Mouse (Mus musculus): ENCODE measurements around the gene Tecpr1. TPM values are rescaled to one million over a fixed set of nuclear protein-coding genes. Genes with fewer than 3 reads are reported as not detected.

The Tecpr1 gene
- polyA plus RNA-seq, 1 experiment: 78.4 TPM

DNA sequence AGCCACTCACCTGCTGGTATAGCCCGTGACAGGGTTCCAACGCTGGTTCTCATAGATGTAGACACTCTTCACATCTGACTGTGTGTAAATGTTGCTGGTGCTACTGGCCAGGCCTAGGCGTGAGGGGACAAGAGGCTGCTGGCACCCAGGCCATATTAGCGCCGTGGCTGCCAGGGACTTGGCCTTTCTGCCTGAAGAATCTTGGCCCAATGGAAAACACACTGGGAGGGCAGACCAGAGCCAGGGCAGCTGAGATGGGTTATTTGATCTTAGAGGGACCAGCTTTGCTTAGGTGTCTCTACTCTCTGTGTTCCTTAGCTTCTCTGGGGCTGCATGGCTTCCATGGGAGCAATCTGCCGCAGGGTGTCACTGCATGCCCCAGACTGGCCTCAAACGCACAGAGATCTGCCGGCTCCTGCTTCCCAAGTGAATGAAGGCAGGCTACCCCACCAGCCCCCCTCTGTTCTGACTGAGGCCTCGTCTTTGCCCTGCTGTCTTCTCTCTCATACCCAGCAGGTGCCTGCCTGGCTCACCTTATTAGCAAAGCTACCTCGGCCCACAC is 19.9 kb downstream of the Tecpr1 start:
- no peak for TF ChIP-seq CTCF (IDR thresholded peaks at IDR 0.05; ENCODE audit: extremely low read depth, insufficient read depth, low read length)
- no peak for TF ChIP-seq POLR2A (IDR thresholded peaks at IDR 0.05; ENCODE audit: extremely low read depth, insufficient read depth, low read length)
- no peak overlapping the region for H3K4me3 ChIP-seq (ENCODE audit: insufficient read depth, low read length)
- H3K27ac ChIP-seq (ENCODE audit: insufficient read depth, low read length): no peak overlapping the region
- no peaks in the 10 kb centered on the region for H3K4me1 ChIP-seq (ENCODE audit: control insufficient read depth, insufficient read depth, low read length)

GRCm38 (mm10) chr5:144202430-144202829 is 21.0 kb downstream of the Tecpr1 start:
- no peak overlapping the region for H3K27ac ChIP-seq (ENCODE audit: insufficient read depth, low read length)
- no peak for TF ChIP-seq CTCF (IDR thresholded peaks at IDR 0.05; ENCODE audit: extremely low read depth, insufficient read depth, low read length)
- H3K4me1 ChIP-seq (ENCODE audit: control insufficient read depth, insufficient read depth, low read length): no peaks in the 10 kb centered on the region
- H3K4me3 ChIP-seq (ENCODE audit: insufficient read depth, low read length): no peak overlapping the region

DNA sequence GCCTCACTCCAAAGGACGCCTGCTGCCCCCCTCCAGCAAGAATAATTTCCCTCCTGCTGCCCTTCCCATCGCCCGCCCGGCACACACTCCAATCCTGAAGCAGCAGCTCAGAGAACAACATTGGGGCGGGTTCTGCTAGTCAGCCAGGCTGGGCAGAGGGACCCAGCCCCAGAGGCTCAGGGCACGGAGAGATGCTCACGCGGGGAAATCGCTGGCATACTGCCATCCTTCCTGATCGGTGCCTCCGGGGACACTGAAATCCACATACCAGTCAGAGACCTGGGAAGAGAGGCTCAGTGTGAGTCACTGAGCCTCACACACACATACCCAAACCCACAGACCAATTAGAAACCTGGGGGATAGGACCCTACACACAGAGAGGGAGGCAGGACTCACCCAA is 22.8 kb downstream of the Tecpr1 start:
- TF ChIP-seq CTCF (IDR thresholded peaks at IDR 0.05; ENCODE audit: extremely low read depth, insufficient read depth, low read length) (no peak), POLR2A (IDR thresholded peaks at IDR 0.05; ENCODE audit: extremely low read depth, insufficient read depth, low read length) (no peak)
- Histone ChIP-seq H3K4me1 (ENCODE audit: control insufficient read depth, insufficient read depth, low read length) (no peaks in the 10 kb centered on the region), H3K27ac (ENCODE audit: insufficient read depth, low read length) (no peak overlapping the region), H3K4me3 (ENCODE audit: insufficient read depth, low read length) (no peak overlapping the region)

DNA sequence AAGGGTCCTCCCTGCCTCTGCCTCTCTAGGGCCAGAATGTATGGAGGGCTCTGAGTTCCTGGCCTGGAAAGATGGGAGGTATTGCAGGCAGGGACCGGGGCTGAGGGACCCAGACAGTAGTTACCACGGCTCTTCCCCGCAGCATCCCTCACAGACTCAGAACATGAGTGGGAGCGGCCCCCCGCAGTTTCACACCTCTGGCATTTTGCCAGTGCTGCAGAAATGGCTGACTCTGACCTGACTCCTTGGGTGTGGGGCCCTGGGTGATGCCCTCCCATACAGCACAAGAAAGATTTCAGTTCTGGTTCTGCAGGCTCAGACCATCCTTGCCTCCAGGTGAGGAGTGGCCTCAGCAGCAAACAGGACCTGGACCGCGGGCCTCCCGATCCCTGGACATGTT is 27.8 kb downstream of the Tecpr1 start:
- Histone ChIP-seq H3K4me1 (ENCODE audit: control insufficient read depth, insufficient read depth, low read length) (no peaks in the 10 kb centered on the region), H3K4me3 (ENCODE audit: insufficient read depth, low read length) (no peak overlapping the region), H3K27ac (ENCODE audit: insufficient read depth, low read length) (no peak overlapping the region)
- TF ChIP-seq POLR2A (IDR thresholded peaks at IDR 0.05; ENCODE audit: extremely low read depth, insufficient read depth, low read length): no peak
- no peak for TF ChIP-seq CTCF (IDR thresholded peaks at IDR 0.05; ENCODE audit: extremely low read depth, insufficient read depth, low read length)

DNA sequence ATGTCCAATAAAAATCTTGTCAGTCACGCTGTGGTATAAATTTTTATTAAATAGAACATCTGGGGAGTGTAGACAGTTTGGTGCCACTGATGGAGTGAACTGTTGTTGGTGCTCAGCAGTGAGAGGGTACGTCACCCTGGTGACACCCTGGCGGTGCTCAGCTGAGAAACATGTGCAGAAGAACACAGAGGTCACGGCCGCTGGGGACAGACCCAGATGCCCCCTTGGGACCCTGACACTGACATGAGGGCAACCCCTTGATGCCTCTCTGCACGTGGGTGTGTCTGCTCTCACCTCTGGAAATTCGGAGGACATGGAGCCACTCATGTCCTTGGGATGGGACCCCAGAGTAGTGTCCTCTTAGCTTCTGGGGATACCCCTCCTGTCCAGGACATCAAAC is 29.0 kb downstream of the Tecpr1 start:
- H3K4me1 ChIP-seq (ENCODE audit: control insufficient read depth, insufficient read depth, low read length): no peaks in the 10 kb centered on the region
- no peak overlapping the region for H3K27ac ChIP-seq (ENCODE audit: insufficient read depth, low read length)
- TF ChIP-seq POLR2A (IDR thresholded peaks at IDR 0.05; ENCODE audit: extremely low read depth, insufficient read depth, low read length) (no peak), CTCF (IDR thresholded peaks at IDR 0.05; ENCODE audit: extremely low read depth, insufficient read depth, low read length) (no peak)
- H3K4me3 ChIP-seq (ENCODE audit: insufficient read depth, low read length): no peak overlapping the region

DNA sequence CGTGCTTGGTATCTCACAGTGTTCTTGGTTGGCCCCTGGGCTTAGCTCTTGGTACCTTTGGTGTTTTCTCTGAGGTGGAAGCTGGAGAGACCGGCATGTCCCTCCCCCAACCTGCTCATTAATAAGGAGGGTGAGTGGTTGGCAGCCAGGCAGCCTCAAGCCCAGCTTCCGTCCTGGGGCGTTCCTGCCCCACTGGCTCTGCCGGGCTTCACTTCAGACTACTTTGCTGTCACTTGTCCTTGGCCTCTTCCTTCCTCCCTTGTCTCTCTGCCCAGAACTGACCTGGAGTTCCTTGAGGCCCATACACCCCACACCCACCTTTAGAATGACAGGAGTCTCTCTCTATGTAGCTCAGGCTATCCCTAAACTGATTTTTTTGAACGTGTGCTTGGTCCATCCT is 30.7 kb downstream of the Tecpr1 start:
- no peaks in the 10 kb centered on the region for H3K4me1 ChIP-seq (ENCODE audit: control insufficient read depth, insufficient read depth, low read length)
- no peak overlapping the region for H3K4me3 ChIP-seq (ENCODE audit: insufficient read depth, low read length)
- H3K27ac ChIP-seq (ENCODE audit: insufficient read depth, low read length): no peak overlapping the region
- TF ChIP-seq POLR2A (IDR thresholded peaks at IDR 0.05; ENCODE audit: extremely low read depth, insufficient read depth, low read length): no peak
- no peak for TF ChIP-seq CTCF (IDR thresholded peaks at IDR 0.05; ENCODE audit: extremely low read depth, insufficient read depth, low read length)

- no peak for TF ChIP-seq POLR2A (IDR thresholded peaks at IDR 0.05; ENCODE audit: extremely low read depth, insufficient read depth, low read length)
- TF ChIP-seq CTCF (IDR thresholded peaks at IDR 0.05; ENCODE audit: extremely low read depth, insufficient read depth, low read length): no peak
- no peaks in the 10 kb centered on the region for H3K4me1 ChIP-seq (ENCODE audit: control insufficient read depth, insufficient read depth, low read length)
- no peak overlapping the region for H3K4me3 ChIP-seq (ENCODE audit: insufficient read depth, low read length)
- H3K27ac ChIP-seq (ENCODE audit: insufficient read depth, low read length): no peak overlapping the region
Observed at GRCm38 (mm10) chr5:144191026-144191425, 32.4 kb downstream of the Tecpr1 start.

GRCm38 (mm10) chr5:144189950-144190583 is 33.3 kb downstream of the Tecpr1 start, which contains the start of gene Bhlha15:
Gene Bhlha15, plus strand, starts transcription at chr5:144190286.
- H3K27ac ChIP-seq (ENCODE audit: insufficient read depth, low read length): no peak within 1 kb of the TSS
- no peak within 1 kb of the TSS for H3K4me3 ChIP-seq (ENCODE audit: insufficient read depth, low read length)
- no peaks in the 10 kb centered on the region for H3K4me1 ChIP-seq (ENCODE audit: control insufficient read depth, insufficient read depth, low read length)
- no peak for TF ChIP-seq CTCF (IDR thresholded peaks at IDR 0.05; ENCODE audit: extremely low read depth, insufficient read depth, low read length)
- no peak for TF ChIP-seq POLR2A (IDR thresholded peaks at IDR 0.05; ENCODE audit: extremely low read depth, insufficient read depth, low read length)

- Histone ChIP-seq H3K4me3 (ENCODE audit: insufficient read depth, low read length) (no peak overlapping the region), H3K27ac (ENCODE audit: insufficient read depth, low read length) (no peak overlapping the region), H3K4me1 (ENCODE audit: control insufficient read depth, insufficient read depth, low read length) (no peaks in the 10 kb centered on the region)
- TF ChIP-seq POLR2A (IDR thresholded peaks at IDR 0.05; ENCODE audit: extremely low read depth, insufficient read depth, low read length): no peak
- no peak for TF ChIP-seq CTCF (IDR thresholded peaks at IDR 0.05; ENCODE audit: extremely low read depth, insufficient read depth, low read length)
Observed at GRCm38 (mm10) chr5:144189327-144189726, 34.1 kb downstream of the Tecpr1 start.

DNA sequence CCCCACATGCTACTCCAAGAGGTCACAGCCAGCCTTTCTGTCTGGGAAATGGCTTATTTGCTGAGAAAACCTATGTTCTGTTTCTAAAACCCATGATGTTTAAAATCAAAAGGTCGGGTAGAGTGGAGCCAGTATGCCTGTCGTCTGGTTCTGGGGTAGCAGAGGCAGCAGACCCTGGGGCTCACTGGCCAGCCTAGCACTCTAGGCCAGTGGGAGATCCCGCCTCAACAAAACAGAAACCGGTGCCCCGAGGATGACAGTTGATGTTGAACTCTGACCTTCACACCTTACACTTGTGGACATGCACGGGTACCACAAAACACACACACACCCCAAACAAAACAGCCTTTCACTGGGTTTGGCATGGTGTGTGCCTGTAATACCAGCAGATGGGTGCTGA is 35.0 kb downstream of the Tecpr1 start:
- TF ChIP-seq POLR2A (IDR thresholded peaks at IDR 0.05; ENCODE audit: extremely low read depth, insufficient read depth, low read length): no peak
- TF ChIP-seq CTCF (IDR thresholded peaks at IDR 0.05; ENCODE audit: extremely low read depth, insufficient read depth, low read length): no peak
- Histone ChIP-seq H3K4me1 (ENCODE audit: control insufficient read depth, insufficient read depth, low read length) (no peaks in the 10 kb centered on the region), H3K4me3 (ENCODE audit: insufficient read depth, low read length) (no peak overlapping the region), H3K27ac (ENCODE audit: insufficient read depth, low read length) (no peak overlapping the region)
